Mouse (Mus musculus): ENCODE data around the gene Cyp1a2.

- no peak for TF ChIP-seq MAFK (IDR thresholded peaks at IDR 0.05; ENCODE audit: insufficient read depth, low read depth, low read length)
- no peak for TF ChIP-seq HCFC1 (IDR thresholded peaks at IDR 0.05; ENCODE audit: borderline replicate concordance, insufficient read depth, low read length)
These were observed 13.9 kb downstream of the Cyp1a2 start for GRCm38 (mm10) chr9:57669566-57669965.
